Mouse (Mus musculus): ENCODE results near the gene Frrs1.

The Frrs1 gene

DNA sequence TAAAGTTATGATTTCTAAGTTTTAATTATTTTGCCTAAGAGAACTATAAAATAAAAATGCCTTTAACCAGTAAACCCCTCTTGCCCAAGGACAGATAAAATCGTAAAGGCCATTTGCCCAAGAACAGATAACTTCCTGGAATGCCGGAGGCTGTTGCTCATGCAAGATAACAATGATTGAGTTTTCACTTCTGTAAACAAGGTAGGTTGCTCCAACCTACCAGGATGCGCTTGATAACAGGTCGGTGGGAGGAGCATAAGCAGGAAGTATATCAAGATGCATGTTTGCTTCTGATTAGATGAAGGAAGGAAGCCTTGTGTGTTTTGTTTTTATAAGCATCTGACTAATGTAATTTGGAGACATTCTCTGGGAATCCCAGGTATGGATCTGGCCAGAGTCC lies 13.2 kb upstream of the Frrs1 start:
- no peak for DNase-seq (ENCODE audit: low read depth in 1 of 2, low spot score in 2 of 2)

DNA sequence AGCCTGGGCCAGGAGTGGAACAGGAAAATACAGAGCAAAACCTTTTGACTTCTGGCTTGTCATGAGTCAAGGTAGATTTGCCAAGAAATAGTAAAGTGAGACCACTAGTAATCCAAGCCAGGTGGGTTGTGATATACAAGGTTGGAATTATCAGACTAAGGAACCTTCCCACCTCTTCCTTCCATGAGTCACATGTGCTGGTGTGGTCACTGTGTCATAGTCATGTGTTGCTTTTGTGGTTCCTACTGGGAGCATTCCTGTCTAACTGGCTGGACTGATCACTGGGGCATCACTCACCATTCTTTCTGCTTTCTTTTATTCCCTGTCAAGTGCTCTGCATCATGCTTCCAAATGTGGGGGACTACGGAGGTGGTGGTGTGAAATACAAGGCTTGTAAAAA lies 11.2 kb upstream of the Frrs1 start:
- DNase-seq (ENCODE audit: low read depth in 1 of 2, low spot score in 2 of 2) = no peak

DNA sequence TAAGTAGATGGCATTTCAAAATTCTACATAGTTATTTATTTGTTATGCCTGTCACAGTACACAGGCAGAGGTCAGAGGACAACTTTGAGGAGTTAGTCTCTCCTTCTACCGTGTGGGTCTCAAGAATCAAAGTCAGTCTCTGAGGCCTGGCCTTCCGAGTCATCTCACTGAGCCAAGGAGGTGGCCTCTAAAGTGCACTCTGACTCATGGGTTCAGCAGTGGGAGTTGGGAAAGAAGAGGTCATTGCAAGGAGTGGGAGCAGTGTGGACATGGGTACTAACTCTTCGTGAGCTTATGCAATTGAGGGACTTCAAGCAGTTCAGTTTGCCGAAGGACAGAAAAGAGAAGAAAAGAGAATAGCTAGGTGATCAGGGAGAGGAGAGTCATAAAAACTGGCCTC lies 10.3 kb upstream of the Frrs1 start:
- DNase-seq (ENCODE audit: low read depth in 1 of 2, low spot score in 2 of 2) = no peak

DNA sequence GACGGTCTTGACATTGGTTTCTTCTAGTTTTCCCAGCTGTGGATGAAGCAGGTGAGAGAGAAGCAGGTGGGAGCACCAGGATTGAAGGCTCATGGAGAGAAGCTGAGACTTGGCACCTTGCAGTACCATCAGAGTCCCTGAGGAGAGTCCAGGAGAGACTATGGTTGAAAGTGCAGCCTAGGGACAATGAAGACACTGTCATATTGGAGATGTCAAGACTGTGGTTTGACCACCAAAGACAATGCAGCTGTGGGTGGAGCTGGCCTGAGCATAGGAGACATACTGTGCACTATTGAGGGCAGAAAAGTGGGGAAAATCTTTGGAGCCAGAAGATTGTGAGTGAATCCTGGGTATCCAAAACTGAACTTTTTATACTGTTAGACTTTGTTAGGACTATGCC lies 8.9 kb upstream of the Frrs1 start:
- no peak for DNase-seq (ENCODE audit: low read depth in 1 of 2, low spot score in 2 of 2)

DNA sequence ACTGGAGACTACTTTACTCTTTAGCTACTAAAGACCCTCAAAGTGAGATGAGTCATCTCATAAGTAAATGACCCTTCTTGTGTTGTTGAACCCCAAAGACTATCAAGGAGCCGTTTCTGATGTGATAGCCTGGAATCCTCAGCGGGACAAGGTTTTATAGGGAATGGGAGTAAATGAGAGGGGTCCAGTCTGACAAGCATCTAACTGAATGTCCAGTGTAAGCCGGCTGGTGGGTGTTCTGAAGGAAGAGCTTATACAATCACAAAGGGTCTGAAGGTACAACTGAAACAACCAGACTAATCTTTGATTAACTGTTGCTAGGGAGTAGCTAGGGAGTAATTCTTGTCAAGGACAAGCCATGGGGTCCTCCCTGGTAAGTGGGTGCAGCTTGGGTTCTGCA lies 6.8 kb upstream of the Frrs1 start:
- DNase-seq (ENCODE audit: low read depth in 1 of 2, low spot score in 2 of 2) = no peak

DNA sequence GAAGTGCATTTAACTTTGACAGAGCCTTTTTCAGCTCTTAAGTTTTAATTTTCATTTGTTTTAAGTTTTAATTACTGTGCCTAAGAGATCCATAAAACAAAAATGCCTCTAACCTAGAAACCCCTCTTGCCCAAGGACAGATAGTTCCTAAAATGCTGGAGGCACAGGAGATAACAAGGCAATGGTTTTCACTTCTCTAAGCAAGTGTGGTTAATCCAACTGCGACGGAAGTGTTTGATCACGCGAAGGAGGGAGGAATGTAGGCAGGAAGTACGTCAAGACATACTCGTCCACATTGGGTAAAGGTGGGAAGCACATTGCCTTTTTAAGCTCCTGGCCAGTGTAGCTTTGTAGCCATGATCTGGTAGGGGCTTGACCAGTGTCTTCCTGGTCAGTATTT lies 1.7 kb upstream of the Frrs1 start:
- no peak for DNase-seq (ENCODE audit: low read depth in 1 of 2, low spot score in 2 of 2)

DNA sequence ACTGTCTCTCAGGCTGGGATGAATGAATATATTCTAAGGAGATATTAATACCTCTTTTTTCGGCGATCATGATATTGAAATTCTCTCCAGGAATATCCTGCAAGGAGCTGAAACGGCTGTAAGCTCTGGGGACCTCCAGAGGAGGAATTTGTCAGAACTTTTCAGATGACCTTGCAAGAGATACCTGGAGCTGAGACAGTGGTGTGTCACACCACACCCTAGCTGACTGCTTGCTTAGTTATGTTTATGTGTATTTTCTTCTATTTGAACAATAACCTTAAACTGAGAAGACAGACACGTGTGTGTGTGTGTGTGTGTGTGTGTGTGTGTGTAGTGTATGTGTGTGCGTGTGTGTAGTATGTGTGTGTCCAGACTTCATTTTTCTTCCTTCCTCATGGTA lies 488 bp downstream of the Frrs1 start:
- no peak for DNase-seq (ENCODE audit: low read depth in 1 of 2, low spot score in 2 of 2)

DNA sequence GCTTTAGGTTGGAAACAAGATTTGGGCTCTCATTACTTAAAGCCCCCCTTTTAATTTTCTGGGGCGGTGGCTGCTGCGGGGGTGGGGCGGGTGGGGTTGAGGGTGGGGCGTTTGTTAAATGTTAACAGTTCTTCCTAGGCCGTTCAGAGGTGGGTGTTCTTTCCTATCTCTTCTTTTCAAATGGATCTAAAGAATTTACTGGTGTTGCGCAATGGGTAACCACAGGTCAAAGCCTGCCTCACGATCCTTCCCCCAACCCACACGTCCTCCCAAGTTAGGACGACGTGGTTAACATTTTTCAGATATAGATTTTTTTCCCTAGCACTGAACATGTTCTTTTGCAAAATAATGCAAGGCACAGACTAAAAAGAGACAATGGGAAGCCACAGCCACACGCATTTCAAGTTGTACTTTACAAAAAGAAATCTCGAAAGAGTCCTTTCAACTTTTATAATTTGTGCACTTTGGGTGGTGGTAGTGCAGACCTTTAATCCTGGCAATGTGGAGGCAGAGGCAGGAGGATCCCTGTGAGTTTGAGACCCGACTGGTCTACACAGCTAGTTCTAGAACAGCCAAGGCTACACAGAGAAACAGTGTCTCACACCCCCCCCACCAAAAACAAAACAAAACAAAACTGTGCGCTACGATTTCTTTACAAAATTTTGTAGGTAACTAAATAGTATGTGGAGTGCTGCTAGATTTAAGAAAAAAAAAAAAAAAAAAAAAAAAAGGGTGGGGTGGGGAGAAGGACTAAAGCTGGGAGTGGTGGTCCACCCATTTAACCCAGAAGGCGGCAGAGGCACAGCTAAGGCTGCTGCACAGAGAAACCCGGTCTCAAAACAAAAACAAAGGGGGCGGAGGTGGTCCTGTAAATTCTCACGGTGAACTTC lies 1.3 kb downstream of the Frrs1 start:
- DNase-seq (ENCODE audit: low read depth in 1 of 2, low spot score in 2 of 2) = no peak

DNA sequence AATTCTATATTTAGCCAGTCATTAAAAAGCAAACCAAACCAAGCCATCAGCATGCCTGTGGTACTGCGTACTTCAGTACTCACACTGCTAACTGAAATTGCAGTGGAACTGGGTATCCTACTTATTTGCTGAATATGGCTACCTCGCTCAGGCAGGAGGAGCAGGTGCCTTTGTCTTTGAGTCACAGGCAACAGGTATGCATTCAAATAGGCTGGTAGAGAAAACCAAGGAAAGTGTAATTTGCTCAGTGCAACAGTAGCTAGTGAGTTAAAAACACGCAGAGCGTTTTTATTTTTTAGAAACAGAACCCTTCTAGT lies 1.9 kb downstream of the Frrs1 start:
- no peak for DNase-seq (ENCODE audit: low read depth in 1 of 2, low spot score in 2 of 2)

DNA sequence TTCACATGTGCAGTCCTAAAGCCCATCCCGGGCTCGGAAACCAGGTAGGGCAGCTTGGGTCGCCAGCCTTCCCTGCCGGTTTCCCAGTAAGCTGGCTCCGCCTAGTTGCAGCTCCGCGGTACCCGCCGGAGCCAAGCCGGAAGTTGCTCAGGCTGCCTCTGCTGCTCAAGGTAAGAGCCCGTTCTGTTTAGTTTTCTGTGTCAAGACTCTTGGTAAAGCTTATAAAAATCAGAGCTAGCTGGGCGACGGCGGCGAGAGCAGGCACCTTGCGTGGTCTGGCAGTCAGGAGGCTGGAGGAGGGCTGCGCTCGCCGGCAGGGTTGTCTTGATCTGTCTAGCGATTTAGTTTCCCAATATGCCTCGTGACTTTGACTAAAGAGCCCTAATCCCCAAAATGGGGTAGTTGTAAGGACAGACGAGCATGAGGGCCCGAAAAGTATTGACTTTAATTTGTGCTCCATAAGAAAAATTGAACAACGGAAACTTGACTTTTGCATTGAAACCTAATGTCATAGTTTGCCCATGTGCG lies 2.3 kb downstream of the Frrs1 start:
- peak; percentile 42 to 64 for DNase-seq (ENCODE audit: low read depth in 1 of 2, low spot score in 2 of 2)

DNA sequence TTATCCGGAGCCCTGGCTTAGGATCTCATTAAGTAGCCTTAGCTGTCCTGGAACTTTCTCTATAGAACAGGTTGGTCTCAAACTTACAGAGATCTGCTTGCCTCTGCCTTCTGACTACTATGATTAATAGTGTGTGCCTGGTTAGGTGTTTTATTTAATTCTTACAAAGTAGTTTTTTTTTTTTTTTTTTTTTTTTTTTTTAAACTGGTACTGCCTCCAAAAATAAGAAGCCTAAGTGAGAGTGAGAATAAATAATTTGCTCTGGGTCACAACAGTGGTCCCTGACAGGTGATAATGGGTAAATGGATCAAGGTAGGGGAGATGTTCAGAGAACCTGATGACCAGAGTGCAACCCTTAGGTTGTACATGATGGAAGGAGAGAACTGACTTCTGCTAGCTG lies 3.4 kb downstream of the Frrs1 start:
- DNase-seq (ENCODE audit: low read depth in 1 of 2, low spot score in 2 of 2) = no peak

DNA sequence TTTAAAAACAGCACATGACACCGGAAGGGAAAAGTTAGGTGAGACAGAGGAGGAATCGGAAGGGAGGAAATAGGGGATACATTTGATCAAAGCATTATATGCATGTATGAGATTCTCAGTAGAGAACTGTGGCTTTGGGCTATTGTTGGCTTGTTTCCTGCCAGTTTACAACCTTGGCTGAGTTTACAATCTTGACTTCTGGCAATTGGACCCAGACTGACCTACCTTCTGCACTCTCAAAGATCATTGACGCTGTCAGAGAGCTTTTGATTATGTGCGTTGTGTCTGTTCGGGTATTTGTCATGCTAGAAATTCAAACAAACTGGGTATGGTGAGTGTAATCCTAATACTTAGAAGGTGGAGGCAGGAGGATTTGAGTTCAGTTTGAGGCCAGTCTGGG lies 5.2 kb downstream of the Frrs1 start:
- no peak for DNase-seq (ENCODE audit: low read depth in 1 of 2, low spot score in 2 of 2)

DNA sequence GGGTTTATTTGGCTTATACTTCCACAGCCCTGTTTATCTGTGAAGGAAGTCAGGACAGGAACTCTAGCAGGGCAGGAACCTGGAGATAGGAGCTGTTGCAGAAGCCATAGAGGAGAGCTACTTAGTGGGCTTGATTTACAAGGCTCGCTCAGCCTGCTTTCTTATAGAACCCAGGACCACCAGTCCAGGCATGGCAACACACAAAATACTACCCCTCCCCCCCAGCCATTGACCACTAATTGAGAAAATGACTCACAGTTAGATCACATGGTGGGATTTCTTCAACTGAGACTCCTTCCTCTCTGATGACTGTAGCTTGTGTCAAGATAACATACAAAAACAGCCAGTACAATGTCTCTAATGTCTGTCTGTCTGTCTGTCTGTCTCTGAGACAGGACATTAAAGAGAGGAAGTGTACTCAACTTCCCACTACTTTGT lies 6.0 kb downstream of the Frrs1 start:
- no peak for DNase-seq (ENCODE audit: low read depth in 1 of 2, low spot score in 2 of 2)

DNA sequence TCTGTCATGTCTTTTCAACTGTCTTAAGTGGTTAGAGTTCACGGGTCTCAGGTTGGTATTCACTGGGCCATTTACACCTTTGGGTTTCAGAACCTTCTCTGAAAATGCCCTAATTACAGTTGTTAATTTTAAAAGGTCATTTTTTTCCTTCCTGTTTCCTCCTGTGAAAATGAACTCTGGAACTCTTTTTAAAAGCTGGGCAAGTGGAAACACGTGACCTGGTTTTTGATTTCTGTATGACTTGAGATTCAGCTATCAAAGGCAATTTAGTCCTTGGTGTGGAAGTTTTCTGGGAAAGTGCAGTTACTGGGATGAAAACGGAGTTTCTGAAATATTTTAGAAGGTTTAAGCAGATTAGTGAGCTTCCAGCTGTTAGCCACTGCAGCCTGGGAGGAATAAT lies 11.1 kb downstream of the Frrs1 start:
- no peak for DNase-seq (ENCODE audit: low read depth in 1 of 2, low spot score in 2 of 2)

DNA sequence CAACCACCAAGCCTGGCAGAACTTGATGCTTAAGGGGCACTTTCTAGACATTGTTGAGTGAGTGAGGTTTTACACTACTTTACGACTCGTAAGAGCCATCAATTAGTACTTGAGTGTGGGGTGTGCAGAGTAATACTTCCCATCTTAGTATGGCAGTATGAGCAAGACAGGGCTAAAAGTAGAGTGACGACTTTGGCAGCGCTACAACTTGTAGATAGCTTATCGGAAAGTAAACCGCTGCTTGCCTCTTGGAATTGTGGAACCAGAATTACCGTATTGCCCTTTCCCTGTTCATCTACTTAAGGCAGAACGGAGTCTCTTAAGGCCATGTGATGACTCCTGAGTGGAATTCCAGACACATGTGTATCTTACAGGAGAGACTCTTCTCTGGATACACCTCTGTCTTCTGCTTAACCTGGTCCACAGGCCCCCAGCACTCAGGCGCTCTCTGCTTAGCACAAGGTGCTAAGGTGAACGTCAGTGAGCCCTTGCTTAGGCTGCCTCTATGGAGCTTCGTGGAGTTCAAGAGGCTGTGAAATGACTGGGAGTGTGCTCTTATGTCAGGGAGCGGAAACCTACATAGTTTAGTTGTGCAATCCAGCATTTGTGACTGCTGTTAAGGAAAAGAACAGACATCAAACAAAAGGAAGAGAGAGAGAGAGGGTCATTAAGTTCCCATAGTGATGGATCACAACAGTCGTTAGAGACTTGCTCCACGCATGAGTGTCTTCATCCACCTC lies 23.1 kb downstream of the Frrs1 start:
- DNase-seq (ENCODE audit: low read depth in 1 of 2, low spot score in 2 of 2) = no peak

DNA sequence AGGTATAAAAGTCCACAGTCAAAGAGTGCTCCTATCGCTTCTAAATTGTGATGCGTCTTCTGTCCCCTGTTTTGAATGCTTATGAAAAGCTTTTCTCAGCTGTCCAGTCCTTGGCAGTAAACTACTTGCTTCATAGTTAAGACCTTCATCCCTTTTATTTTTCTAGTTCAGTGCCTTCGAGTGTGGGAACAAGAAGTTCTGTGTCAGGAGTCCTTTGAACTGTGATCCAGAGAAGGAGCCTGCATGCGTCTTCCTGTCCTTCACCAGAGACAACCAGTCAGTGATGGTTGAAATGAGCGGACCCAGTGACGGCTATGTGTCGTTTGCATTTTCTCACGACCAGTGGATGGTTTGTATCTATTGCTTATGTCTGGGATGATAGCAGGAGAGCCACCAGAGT lies 25.7 kb downstream of the Frrs1 start:
- DNase-seq (ENCODE audit: low read depth in 1 of 2, low spot score in 2 of 2) = no peak

DNA sequence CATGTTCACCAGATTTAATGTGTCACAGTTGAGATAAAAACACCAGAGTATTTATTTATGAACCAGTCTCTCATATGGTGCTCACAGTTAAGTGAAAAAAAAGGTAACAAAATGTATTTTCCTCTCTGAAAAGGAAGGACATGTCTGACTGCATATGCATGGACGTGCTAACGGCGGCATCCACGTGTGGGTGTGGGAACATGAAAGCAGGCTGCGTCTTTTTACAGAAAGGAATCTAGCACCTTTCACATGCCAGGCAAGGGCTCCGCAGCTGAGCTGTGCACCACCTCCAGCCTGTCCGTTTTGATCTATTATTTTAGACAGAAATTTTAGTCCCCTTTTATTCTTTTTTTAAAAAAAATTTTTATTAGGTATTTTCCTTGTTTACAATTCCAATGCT lies 30.1 kb downstream of the Frrs1 start:
- no peak for DNase-seq (ENCODE audit: low read depth in 1 of 2, low spot score in 2 of 2)

DNA sequence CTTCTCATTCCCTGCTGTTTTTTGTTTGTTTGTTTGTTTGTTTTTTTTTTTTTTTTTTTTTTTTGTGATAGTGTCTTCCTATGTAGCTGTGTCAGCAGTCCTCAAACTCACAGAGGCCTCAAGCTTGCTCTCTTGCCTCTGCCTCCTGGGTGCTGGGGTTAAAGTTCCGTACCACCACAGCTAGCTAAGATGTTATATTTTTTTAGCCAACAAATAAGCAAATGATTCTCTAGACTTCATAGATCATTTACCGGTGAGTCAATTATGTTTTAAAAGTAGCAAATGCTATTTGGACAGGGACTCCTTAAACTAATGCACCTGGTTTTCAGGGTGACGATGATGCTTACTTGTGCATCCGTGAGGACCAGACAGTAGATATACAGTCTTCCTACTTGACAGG lies 31.3 kb downstream of the Frrs1 start:
- DNase-seq (ENCODE audit: low read depth in 1 of 2, low spot score in 2 of 2) = no peak

DNA sequence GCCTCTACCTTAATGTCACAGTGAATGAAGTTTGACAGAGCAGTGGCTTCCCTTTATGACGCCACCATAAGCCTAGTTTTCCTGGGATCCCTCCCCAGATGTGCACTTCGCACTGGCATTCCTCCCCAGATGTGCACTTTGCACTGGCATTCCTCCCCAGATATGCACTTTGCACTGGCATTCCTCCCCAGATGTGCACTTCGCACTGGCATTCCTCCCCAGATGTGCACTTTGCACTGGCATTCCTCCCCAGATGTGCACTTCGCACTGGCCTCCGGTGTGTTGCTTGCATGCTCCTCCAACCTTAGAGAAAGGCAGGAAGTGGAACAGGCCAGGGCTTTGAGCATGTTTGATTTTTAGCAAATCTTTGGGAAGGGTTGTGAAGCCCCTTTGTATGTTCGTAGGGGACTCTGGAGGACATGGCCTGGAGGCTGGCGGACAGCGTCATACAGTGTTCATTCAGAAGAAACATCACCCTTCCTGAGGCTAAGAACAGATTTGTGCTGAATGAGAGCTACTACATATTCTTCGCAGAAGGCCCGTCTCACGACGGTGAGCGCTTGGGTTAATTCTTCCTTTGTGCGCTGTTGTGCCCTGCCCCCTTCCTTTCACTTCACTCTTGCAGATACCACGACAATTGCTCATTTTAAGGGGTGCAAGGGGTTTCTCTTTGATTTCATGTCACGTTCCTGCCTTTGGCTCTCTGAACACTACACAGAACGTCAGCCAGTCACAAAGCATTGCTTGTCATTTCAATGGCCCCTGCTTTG lies 32.4 kb downstream of the Frrs1 start:
- no peak for DNase-seq (ENCODE audit: low read depth in 1 of 2, low spot score in 2 of 2)

DNA sequence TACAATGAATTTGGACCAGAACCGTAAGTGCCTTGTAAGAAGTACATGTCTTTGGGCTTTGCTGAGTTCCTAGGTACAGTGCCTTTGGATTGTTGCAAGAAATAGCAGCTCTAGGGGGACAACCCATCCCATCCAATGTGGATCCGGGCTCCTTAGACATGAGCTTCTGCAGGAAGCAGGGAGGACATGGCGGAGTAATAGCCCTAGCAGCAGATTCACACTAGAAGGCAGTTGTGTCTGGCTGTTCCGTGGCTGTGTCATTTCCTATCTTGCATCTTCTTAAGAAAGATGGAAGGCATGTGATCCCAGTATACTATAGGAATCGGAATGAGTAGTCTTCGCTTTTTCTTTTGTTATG lies 32.9 kb downstream of the Frrs1 start:
- DNase-seq (ENCODE audit: low read depth in 1 of 2, low spot score in 2 of 2) = no peak

DNA sequence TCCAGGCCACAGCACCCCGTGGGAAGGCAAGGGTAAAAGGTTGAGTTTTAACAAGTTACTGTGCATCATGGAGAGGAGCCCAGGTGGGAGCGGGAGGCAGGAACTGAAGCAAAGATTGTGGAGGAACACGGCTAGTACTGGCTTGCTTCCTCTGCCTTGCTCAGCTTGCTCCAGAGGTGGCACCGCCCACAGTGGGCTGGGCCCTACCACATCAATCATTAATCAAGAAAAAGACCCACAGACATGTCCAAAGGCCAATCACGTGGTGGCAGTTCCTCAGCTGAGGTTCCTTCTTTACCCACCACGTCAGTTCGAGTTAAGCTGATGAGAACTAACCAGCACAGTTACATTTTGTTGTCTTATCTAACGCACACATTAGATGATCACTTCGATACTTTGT lies 33.6 kb downstream of the Frrs1 start:
- peak; percentile 19 to 26 for DNase-seq (ENCODE audit: low read depth in 1 of 2, low spot score in 2 of 2)

DNA sequence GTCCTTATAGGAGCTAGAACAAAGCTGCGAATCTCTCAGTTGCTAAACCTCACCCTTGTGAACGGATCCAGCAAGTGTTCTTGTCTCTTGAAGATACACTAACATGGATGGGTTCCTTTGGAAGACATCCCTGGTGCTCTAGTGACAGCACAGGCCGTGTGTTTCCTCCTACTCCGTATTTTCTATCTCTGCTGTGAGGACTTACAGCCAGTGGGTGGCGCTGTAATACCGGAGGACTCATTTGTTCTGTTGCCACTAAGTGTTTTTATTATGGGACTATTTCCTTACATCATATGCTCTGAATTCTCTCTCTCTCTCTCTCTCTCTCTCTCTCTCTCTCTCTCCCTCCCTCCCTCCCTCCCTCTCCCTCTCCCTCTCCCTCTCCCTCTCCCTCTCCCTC lies 44.9 kb downstream of the Frrs1 start:
- no peak for DNase-seq (ENCODE audit: low read depth in 1 of 2, low spot score in 2 of 2)
